Mouse (Mus musculus): ENCODE measurements around the gene Spryd4.
A peak's percentile ranks its signal among the peaks of the same experiment; 100 is the strongest.
"Not testable (repeated sequence)": the region's sequence is repeated elsewhere in the genome, so short reads cannot be mapped to it uniquely, and the experiment has no call there.

Gene Spryd4

GRCm38 (mm10) chr10:128225538-128225937 lies 13.9 kb upstream of the Spryd4 start, which contains the start of gene Mip:
Gene Mip (plus strand): TSS chr10:128225838.
- DNase-seq (ENCODE audit: low spot score in 2 of 2) = no peak

- DNase-seq (ENCODE audit: low spot score in 2 of 2) = no peak
Measured at GRCm38 (mm10) chr10:128225064-128225463, 13.5 kb upstream of the Spryd4 start.

GRCm38 (mm10) chr10:128221533-128222286 lies 10.1 kb upstream of the Spryd4 start:
- DNase-seq (ENCODE audit: low spot score in 2 of 2) = no peak

- no peak for DNase-seq (ENCODE audit: low spot score in 2 of 2)
Measured at GRCm38 (mm10) chr10:128218387-128219117, 6.9 kb upstream of the Spryd4 start.

GRCm38 (mm10) chr10:128214981-128215380 lies 3.4 kb upstream of the Spryd4 start:
- DNase-seq (ENCODE audit: low spot score in 2 of 2) = no peak

GRCm38 (mm10) chr10:128214112-128214511 lies 2.5 kb upstream of the Spryd4 start:
- not testable (repeated sequence) for DNase-seq (ENCODE audit: low spot score in 2 of 2)

- DNase-seq (ENCODE audit: low spot score in 2 of 2) = peak in 1 of 2 experiments; percentile 44
Measured at GRCm38 (mm10) chr10:128212871-128213323, 1.3 kb upstream of the Spryd4 start.

GRCm38 (mm10) chr10:128212148-128212547 lies 541 bp upstream of the Spryd4 start:
- no peak for DNase-seq (ENCODE audit: low spot score in 2 of 2)

GRCm38 (mm10) chr10:128210954-128211353 lies 653 bp downstream of the Spryd4 start:
- no peak for DNase-seq (ENCODE audit: low spot score in 2 of 2)

- DNase-seq (ENCODE audit: low spot score in 2 of 2) = no peak
Measured at GRCm38 (mm10) chr10:128210131-128210530, 1.5 kb downstream of the Spryd4 start.

- DNase-seq (ENCODE audit: low spot score in 2 of 2) = no peak
Measured at GRCm38 (mm10) chr10:128209311-128210009, 2.1 kb downstream of the Spryd4 start.

- no peak for DNase-seq (ENCODE audit: low spot score in 2 of 2)
Measured at GRCm38 (mm10) chr10:128208326-128208725, 3.3 kb downstream of the Spryd4 start.

- DNase-seq (ENCODE audit: low spot score in 2 of 2) = no peak
Measured at GRCm38 (mm10) chr10:128204941-128205340, 6.7 kb downstream of the Spryd4 start.

GRCm38 (mm10) chr10:128201856-128202255 lies 9.8 kb downstream of the Spryd4 start:
- no peak for DNase-seq (ENCODE audit: low spot score in 2 of 2)

GRCm38 (mm10) chr10:128194551-128195461 lies 16.8 kb downstream of the Spryd4 start:
- peak in 1 of 2 experiments; percentile 36 for DNase-seq (ENCODE audit: low spot score in 2 of 2)

GRCm38 (mm10) chr10:128194024-128194550 lies 17.5 kb downstream of the Spryd4 start, which contains the start of gene Gls2:
Gene Gls2 (plus strand): TSS chr10:128194457.
- DNase-seq (ENCODE audit: low spot score in 2 of 2) = peak; percentile 95 to 97

GRCm38 (mm10) chr10:128193113-128193512 lies 18.5 kb downstream of the Spryd4 start:
- no peak for DNase-seq (ENCODE audit: low spot score in 2 of 2)

- DNase-seq (ENCODE audit: low spot score in 2 of 2) = not testable (repeated sequence)
Measured at GRCm38 (mm10) chr10:128192030-128192766, 19.4 kb downstream of the Spryd4 start.

GRCm38 (mm10) chr10:128191472-128191871 lies 20.1 kb downstream of the Spryd4 start:
- no peak for DNase-seq (ENCODE audit: low spot score in 2 of 2)

All from frontal cortex, postnatal 10 days (tissue).